Mouse (Mus musculus): ENCODE measurements at regions not wholly inside any gene's neighbourhood (a gene's known extent, or its start where the extent isn't known, plus 50 kb on each side); places are given as distances from the start of the nearest gene placed in this dataset.

DNA sequence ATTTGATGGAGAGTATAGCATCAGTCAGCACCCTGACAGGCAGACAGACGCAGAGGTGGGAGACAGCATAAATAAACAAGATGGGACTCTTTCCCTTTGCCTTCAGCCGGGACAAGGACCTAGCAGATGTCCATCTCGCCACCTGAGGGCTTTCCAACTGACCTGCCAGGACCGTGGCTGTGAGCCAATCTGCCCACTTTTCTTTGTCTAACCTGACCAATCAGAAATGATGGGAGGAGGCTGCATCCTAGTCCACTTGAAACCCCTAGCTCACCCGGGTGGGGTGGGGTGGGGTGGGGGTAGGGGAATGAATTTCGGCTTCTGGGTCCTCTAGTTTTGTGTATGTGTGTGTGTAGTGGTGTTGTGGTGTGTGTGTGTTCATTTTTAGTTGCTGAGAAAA, 87.4 kb downstream of the Dyrk2 start:
- TF ChIP-seq CTCF (IDR thresholded peaks at IDR 0.05; ENCODE audit: low read depth, low read length) (no peak), POLR2AphosphoS5 (IDR thresholded peaks at IDR 0.05; ENCODE audit: insufficient replicate concordance, low read depth, low read length) (no peak), GATA1 (IDR thresholded peaks at IDR 0.05; ENCODE audit: borderline replicate concordance, low read length) (no peak)

Data from G1E (cell line).